Mouse (Mus musculus): ENCODE measurements around the gene Sf3b1. TPM values are rescaled to one million over a fixed set of nuclear protein-coding genes. Genes with fewer than 3 reads are reported as not detected.
"Not testable (repeated sequence)": the region's sequence is repeated elsewhere in the genome, so short reads cannot be mapped to it uniquely, and the experiment has no call there.

The Sf3b1 gene
- total RNA-seq (2021) = 100 to 1,000 TPM; 190 to 193 TPM

DNA sequence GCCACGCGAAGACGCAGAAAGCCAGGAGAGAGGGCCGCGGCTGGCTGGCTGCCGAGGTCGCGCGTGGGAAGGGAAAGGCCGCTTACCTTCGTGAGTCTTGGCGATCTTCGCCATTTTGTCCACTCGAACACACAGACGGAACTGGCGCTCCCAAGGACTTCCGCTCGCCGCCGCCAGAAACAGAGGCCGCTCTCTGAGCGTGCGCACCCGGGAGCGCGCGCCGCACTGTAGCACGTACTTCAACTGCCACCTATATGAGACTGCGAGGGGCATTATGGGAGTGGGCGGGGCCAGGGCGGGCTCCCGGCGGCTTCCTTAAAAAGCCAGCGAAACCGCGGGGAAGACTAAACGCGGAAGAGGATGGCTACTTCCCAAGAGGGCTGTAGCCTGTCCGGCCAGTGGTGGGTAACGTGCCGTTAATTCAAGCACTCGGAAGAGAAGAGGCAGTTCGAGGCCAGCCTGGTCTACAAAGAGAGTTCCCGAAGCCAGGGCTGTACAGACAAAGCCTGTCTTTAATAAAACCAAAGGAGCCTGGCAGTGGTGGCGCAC is at the start of gene Sf3b1:
Gene Sf3b1, minus strand, starts transcription at position 229 of the 549 bp plus-strand sequence.
- intact Hi-C loops (cut with DNase I) = no loop called here
- peak; percentile 98 for DNase-seq

DNA sequence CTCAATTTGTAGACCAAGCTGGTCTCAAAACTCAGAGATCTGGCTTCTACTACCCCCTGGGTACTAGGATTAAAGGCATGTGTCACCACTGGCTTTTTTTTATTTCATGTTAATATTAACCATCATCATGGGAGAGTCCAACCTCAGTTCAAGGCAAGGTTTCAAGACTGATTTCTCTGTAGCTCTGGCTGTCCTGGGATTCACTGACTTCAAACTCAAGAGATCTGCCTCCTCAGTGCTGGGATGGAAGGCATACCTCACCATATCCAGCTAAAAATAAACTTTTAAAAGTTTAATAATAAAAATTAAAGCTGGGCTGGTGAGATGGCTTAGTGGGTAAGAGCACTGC is 49.1 kb upstream of the Sf3b1 start:
- DNase-seq = no peak
- intact Hi-C loops (cut with DNase I) = loop anchor here (5.0 kb wide), 1 partner anchor 84 kb away; no protein-coding TSS in a partner anchor

DNA sequence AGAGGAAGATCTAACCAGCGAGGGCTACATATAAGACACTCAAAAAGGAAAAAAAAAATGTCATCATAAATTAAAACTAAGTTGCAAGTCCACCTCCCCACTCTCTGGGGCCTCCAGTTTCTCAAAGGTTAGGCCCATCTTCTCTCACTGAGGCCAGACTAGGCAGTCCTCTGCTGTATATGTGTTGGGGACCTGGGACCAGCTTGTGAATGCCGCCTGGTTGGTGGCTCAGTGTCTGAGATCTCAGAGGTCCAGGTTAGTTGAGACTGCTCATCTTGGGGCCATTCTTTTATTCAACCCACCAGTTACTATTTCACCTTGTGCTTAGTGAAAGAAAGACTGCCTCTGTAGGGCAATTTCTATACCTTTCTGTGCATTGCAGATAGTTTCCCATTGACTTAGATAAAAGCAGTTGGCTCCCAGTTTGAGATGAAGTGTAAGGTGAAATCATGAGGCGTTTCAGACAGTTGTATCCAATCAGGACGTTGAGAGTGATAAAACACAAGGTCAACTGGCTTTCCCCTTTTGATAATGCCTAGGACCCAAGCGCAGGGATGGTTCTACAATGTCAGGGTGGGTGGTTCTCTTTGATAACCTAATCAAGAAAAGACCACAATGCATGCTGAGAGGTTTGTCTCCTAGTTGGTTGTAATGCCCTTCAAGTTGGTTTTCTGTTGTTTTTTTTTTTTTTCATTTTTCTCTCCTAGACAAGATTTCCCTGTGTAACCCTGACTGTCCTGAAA is 48.5 kb upstream of the Sf3b1 start:
- intact Hi-C loops (cut with DNase I) = loop anchor here (5.0 kb wide), 1 partner anchor 84 kb away; no protein-coding TSS in a partner anchor
- DNase-seq = no peak

DNA sequence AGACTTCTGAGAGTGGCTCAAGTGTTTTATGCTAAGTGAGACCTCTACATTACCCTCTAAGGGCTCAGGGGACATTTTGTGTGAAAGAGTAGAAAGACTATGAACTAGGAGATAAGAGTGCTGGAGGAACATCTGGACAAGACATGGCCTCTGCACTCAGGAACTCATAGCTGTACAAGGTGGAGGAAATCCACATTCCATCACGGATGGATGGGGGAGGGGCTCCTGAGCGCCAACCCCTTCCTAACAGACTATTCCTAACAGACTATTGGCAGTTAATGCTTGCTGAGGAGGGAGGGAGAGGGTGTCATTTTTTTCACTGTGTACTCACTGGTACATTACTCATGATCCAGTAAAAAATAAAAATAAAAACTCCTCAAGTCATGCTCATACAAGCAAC is 47.5 kb upstream of the Sf3b1 start:
- intact Hi-C loops (cut with DNase I) = loop anchor here (5.0 kb wide), 1 partner anchor 82 kb away; no protein-coding TSS in a partner anchor
- DNase-seq = no peak

DNA sequence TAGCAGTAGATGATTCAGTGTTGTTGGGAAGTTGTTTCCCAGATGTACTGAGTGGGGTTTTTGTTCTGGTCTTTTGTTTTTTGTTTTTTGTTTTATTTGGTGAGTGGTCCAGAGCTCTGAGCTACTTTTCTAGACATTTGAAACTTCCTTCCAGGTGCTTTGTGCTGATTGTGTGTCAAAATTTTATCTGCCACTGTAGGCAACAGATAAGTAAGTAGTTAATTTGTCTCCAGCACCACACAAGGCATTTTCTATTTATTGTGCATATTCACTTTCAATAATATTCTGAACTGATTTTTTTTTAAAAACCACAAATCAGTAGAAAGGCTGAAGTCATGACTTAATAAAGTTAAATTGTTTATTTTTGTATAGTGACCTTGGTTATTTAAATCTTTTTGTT is 45.0 kb upstream of the Sf3b1 start:
- DNase-seq; intact Hi-C loops (cut with DNase I): not testable (repeated sequence)

DNA sequence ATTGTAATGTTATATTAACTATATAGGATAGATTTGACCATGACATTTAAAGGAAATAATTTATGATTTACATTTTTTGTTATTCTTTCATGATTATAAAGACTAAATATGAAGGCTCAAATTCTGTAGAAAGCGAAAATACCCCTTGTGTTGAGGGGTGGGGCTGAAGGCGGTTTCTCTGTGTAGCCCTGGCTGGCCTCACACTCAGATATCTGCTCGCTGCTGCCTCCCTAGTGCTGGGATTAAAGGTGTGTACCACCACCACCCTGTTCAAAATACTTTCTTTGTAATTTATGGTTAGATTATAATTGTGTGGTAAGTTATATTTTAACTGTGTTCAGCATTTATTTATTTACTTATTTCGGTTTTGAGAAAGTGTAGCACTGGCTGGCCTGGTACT is 34.5 kb upstream of the Sf3b1 start:
- no peak for DNase-seq
- intact Hi-C loops (cut with DNase I) = no loop called here

DNA sequence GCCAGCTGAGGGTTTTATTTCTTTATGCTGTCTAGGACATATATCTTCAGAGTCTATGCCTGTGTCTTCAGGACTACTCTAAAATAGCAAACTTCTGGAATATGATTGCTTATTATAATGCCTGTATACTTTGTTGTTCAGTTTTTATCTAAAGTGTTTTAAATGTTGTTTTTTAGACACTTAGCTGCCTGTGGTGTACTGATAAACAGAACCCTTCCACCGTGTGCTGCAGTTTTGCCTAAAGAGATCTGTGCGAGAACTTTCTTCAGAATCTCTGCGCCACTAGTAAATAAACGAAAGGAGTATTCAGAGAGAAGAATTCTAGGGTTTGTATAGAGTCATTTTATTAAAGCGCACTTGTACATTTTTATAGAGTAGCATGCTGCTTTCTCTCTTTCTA is 33.8 kb upstream of the Sf3b1 start:
- intact Hi-C loops (cut with DNase I) = no loop called here

DNA sequence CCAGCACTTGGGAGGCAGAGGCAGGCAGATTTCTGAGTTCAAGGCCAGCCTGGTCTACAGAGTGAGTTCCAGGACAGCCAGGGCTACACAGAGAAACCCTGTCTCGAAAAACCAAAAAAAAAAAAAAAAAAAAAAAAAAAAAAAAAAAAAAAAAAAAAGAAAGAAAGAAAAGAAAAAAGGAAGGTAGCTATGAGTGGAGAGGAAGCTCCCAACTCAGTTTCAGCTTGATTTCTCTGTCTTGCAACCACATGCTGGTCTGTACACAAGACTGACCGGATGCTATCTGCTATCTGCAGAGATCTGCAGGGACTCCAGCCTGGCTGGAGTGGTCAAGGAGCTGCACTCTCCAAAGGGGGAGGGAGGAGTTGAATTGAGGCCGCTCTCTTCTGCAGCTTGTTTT is 31.1 kb upstream of the Sf3b1 start:
- intact Hi-C loops (cut with DNase I) = not testable (repeated sequence)

More for the DNA sequence above, 33.8 kb upstream of the Sf3b1 start:
- no peak for DNase-seq

DNA sequence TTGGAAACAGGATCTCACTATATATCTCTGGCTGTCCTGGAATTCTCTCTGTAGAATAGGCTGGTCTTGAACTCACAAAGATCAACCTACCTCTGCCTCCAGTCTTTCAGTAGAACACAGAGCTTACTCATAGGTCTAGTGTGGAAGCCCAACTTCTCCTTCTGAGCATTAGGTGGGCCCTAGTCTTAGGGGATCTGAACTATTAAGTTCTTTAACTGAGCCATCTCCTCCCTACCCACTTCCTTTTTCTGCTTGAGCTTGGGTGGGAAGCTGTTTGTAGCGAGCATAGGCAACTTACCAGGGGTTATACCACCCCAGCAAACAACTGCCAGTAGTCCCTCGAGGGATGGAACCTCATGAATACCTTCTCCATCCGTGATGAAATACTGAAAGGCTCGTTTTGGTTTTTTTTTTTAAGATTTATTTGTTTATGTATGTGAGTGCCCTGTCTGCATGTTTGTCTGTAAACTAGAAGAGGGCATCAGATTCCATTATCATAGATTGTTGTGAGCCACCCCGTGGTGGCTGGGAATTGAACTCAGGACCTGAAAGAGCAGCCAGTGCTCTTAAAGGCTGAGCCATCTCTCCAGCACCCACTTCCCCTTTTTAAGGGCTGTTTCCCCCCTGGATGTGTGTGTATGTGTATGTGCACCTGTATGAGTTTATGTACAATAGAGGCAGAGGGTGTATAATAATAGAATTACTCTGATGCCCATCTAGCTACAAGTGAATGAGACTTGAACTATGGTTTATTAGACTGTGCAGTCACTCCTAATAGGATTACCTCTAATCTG is 28.2 kb upstream of the Sf3b1 start:
- no peak for DNase-seq
- intact Hi-C loops (cut with DNase I) = no loop called here

More for the DNA sequence above, 31.1 kb upstream of the Sf3b1 start:
- not testable (repeated sequence) for DNase-seq

DNA sequence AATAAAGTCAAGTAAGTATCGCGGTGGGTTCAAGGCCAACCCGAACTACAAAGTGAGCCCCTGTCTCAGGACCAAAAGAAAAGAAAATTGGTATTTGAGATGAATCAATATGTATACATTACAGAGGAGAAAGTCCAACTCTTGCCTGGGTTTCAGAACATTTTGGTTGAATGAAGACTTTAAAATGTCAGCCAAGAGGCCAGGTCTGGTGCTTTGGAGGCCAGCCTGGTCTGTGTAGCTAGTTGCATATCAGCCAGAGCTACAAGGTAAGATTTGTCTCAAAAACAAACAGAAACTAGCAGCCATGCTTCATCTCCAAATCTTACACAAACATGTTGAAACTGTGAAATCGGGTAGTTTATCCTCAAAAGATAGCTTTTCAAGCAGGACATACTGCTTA is 26.3 kb upstream of the Sf3b1 start:
- intact Hi-C loops (cut with DNase I) = no loop called here
- no peak for DNase-seq

DNA sequence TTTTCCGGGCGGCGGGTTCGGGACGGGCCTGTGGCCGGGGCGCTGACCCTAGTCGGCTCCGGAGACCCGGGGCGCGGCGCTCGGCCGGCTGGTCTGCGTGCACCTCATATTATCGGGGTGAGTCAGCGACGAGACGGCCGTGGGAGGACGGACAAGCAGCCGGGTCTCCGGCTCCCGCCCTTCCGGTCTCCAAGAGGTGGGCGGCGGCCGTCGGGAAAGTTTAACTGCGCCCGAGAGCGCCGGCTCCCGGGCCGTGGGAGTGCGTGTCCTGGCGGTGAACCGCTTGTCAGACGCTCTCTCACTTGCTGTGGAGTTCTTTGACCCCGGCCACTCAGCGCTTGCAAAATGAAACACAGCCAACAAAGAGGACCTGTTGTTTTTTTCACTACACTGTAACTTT is 25.7 kb upstream of the Sf3b1 start:
- intact Hi-C loops (cut with DNase I) = no loop called here
- no peak for DNase-seq

DNA sequence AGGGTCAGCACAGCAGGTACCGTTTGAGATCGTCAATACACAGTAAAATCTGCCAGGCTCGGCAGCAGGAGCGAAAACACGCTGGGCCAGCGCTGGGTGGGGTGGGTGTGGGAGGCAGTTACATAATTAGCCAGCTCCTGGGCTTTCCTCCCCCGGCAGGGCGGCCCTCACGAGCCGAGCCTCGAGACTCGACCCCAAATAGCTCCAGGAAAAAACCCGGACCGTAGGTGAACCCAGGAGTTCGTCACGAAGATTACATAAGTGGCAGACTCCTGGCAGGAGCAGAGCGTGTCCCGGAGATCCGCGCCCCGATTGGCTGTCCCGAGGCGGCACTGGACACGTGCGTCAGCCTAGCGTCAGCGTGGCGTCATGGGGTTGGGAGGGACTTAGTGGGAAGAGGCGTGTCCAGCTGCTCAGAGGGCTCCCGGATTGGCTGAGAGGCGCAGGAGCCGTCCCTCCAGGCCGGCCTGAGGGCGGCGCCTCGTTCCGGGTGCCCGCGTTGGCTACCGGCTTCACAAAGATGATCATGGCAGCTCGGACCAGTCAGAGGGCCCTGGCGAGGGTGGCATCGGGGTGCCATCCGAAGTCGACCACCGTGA is 25.2 kb upstream of the Sf3b1 start, which contains the start of gene Coq10b:
Gene Coq10b, plus strand, starts transcription at position 416 of the 599 bp plus-strand sequence.
- intact Hi-C loops (cut with DNase I) = no loop called here
- peak; percentile 99 for DNase-seq

DNA sequence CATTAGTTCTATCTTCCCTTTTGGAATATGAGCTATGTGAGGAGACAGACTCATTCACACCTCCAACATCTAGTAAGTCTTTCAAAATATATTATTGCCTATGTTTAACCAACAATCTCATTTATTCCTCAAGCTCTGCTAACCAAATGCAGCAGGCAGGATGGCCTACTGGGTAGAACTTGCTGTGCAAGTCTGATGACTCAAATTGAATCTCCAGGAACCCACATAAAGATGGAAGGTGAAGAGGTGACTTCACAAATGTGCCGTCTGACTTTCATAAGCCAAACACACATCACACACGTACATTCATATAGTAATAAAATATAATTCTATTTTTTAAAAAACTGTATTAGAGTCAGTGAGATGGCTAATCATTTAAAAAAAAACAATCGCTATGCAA is 24.4 kb upstream of the Sf3b1 start:
- DNase-seq = no peak
- intact Hi-C loops (cut with DNase I) = no loop called here

DNA sequence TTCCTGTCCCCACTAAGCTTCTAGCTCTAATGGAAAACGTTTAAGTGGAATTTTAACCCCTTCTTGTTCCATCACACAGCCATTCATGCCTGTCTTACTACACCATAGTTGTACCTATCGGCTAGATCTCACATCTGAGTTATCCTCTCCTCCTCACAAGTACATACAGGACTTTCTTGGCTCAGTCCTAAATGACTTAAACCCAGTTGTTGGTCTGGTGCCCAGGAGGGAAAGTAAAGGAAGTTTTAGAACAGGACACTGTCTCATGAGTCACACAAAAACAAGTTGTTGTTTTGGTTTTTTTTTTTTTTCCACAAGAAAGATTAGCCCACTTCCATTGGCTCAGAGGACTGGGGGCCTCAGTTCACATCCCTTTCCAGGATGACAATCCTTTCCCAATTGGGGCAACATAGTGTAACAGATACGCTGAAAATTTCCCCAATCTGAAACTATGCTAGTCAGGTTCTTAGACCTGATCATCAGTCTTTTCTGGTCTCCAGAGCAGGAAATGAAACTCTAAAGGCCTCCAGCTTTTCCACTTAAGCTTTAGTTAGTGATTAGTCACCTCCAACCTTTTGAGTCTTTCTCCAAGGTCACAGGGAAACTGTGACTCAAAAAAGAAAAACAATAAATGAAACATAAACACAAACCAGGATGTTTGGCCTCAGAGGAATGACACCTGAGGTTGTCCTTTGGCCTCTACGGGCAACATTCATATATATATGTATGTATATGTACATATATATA is 21.7 kb upstream of the Sf3b1 start:
- DNase-seq = no peak
- intact Hi-C loops (cut with DNase I) = no loop called here

DNA sequence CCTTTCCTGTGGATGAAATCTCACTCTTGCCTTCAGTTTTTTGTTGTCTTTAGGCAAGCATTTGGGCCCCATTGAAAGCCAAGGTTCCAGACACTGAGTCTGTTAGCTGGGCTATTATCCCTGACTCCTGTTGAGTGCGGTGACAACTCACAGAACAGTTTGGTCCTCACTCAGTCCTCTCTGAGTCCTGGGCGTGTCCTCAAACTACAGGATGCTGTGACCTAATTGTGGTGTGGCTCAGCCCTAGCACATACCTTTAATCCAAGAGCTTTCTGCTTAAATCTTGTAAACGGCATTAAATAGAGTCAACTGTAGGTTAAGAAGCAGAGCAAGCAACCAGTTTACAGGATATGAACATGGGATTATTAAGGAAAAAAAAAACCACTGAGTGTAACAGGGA is 15.9 kb upstream of the Sf3b1 start:
- intact Hi-C loops (cut with DNase I) = no loop called here
- DNase-seq = no peak

DNA sequence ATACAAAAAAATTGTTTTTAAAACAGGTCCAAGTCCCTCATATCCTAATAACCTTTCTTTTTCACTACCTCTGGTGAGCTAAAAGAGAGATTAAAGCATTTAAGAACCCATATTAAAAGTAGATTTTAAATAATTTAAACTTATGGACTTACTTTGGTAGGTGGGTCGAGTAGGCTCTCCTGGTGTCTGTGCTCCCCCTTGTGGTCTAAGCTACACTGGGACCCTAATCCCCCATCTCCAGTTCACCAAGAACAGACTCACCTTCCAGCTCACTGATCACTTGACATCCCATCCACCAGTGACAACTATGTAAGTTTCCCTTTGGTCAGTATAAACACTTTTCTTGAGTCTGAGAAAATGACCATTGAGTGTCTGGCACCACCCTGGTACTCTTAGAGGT is 15.0 kb upstream of the Sf3b1 start:
- intact Hi-C loops (cut with DNase I) = no loop called here
- no peak for DNase-seq

DNA sequence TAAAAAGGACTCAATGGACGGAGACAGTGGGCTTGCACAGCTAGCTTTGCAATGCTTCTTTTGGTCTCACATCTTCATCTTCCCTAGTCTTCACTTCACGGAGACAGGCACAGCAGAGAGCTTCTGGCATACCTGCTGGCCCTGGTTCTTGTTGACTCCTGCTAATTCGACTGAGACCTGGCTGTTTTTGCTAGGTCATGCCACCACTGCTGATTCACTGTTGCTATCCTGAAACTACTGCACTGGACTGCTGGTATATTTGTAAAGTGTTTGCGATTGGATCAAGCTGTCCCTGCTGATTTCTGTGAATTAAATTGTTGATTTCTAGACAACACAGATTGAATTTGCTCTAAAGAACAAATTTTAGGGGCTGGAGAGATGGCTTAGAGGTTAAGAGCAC is 14.4 kb upstream of the Sf3b1 start:
- no peak for DNase-seq
- intact Hi-C loops (cut with DNase I) = no loop called here

DNA sequence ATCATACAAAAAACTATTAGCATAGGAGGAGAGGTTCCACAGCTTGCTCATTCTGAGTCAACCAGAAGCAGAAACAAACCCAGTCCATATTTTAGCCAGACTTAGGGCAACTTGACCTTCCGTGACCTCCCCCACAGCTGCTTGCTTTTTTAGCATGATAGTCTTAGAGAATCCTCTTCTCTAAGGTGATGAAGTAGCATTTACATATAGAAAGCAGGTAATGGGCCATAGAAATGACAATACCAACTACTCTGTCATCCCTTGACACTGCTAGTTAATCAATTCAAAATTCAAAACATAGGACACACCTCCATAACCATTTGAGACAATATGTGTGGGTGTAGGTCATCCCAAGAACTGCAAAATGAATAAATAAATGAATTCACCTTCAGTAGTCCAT is 12.7 kb upstream of the Sf3b1 start:
- intact Hi-C loops (cut with DNase I) = no loop called here
- no peak for DNase-seq

DNA sequence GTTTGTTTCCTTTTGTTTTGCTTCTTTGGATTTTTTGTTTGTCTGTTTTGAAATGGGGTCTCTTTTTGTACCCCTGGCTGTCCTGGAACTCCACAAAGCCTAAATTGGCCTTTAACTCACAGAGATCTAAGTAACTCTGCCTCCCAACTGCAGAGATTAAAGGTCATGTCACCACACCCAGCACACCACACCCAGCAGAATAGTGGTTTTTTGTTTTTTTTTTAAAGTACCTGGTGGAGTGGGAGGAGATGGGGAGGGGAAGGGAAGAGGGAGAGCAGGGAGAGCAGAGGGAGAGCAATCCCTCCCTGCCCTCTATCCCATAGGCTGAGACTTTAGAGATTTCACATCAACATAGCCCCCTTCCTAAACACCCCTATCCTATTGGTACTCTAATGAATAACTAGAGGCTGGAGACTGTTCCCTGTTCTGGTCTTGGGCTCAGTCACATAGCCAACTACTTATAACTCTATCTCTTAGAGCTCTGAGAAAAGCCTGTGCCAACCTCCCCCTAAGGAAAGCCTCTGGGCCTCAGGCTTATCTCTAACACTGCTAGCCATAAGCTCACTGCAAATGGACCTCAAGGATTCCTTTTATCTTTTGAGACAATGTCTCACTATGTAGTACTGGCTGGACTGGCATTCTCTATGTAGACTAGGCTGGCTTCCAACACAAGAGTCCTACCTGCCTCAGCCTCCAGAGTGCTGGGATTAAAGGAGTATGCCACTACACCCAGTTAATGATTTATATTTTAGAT is 3.9 kb upstream of the Sf3b1 start:
- DNase-seq = no peak
- intact Hi-C loops (cut with DNase I) = no loop called here

DNA sequence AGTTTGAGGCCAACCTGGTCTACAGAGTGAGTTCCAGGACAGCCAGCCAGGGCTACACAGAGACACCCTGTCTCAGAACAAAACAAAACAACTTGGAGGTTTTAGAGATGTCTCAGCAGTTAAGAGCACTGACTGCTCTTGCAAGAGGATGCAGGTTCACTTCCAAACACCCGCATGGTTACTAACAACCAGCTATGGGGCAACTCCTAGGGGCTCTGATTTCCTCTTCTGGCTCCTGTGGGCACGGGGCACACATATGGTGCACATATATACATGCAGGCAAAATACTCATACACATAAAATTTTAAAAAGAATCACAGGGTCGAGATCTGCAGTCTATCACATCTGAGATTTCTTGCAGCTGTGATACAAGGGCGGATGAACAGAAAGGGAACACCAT is 2.2 kb upstream of the Sf3b1 start:
- intact Hi-C loops (cut with DNase I) = no loop called here
- DNase-seq = no peak
